Mouse (Mus musculus) adrenal gland, adult 18-20 months (tissue): Measurements from ENCODE around the gene 1600014C10Rik. TPM values are rescaled to one million over a fixed set of nuclear protein-coding genes. Genes with fewer than 3 reads are reported as not detected.

Experiments
- total RNA-seq, 2 experiments: library from RNA; stranded (reverse); gene quantifications; 1 replicate in 1 of 2; 2 replicates in 1 of 2; pipeline ENCODE4 v1.2.3; 2021

The 1600014C10Rik gene
- total RNA-seq, 2 experiments from 2014 or later, result 45.4 to 47.7 TPM

Other genes with a start within 250 kb of the 1600014C10Rik start
- 10 to 100 TPM; 32.3 to 46.1 TPM for gene Uri1, start 159.7 kb upstream of the 1600014C10Rik start, total RNA-seq
- 1 to 10 TPM; 7.7 to 8.9 TPM for gene Ccne1, start 75.7 kb upstream of the 1600014C10Rik start, total RNA-seq
- gene Plekhf1, start 44.8 kb downstream of the 1600014C10Rik start, total RNA-seq, result 1 to 10 TPM; 4.0 to 4.2 TPM
- 10 to 100 TPM; 30.1 to 58.8 TPM for gene Pop4, start 88.2 kb downstream of the 1600014C10Rik start, total RNA-seq